Mouse (Mus musculus): ENCODE measurements around the gene Cradd.

DNA sequence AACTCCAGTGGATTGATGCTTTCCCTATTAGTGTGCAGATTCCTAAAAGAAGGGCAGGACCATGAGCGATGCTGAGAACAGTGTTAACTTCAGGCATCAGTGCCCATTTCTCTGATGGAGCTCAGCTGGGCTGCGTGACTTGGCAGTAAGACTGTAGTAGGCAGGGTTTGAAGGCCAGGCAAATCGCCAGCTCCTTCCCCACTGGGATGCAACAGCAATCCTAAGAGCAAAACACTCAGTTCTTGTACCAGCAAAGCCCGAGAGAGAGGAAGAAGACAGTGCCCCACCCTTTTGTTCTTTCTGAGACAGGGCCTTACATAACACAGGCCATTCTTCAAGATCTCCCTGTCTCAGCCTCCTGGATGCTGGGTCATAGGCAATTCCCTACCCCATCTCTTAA is 140.9 kb downstream of the Cradd start:
- TF ChIP-seq CTCF (IDR thresholded peaks at IDR 0.05; ENCODE audit: low read depth), result no peak
- TF ChIP-seq EP300 (optimal IDR thresholded peaks at IDR 0.05), result no peak
